Mouse (Mus musculus) hindbrain, embryonic 10.5 days (tissue): ENCODE data around the gene Kras. TPM values are rescaled to one million over a fixed set of nuclear protein-coding genes. Genes with fewer than 3 reads are reported as not detected.

Experiments
- DNase-seq: peaks from one replicate; pipeline ENCODE4 v3.0.0-alpha.2; 2017; ENCODE audit warnings: low spot score
- H3K27ac ChIP-seq: fragments of 300-500 bp; sonication (generic); 2 replicates; pipeline ENCODE4 v1.5.1; 2016; ENCODE audit warnings: mild to moderate bottlenecking, moderate library complexity
- H3K27me3 ChIP-seq: fragments of 300-500 bp; sonication (generic); 2 replicates; pipeline ENCODE4 v1.6.1; 2016; ENCODE audit warnings: mild to moderate bottlenecking; ENCODE audit not compliant: poor library complexity, insufficient read depth, severe bottlenecking
- H3K36me3 ChIP-seq: fragments of 300-500 bp; sonication (generic); 2 replicates; pipeline ENCODE4 v1.6.1; 2016; ENCODE audit warnings: mild to moderate bottlenecking, moderate library complexity
- H3K4me1 ChIP-seq: fragments of 300-500 bp; sonication (generic); replicated peaks from 2 replicates; pipeline ENCODE4 v1.6.1; 2016; ENCODE audit warnings: mild to moderate bottlenecking
- H3K4me3 ChIP-seq: fragments of 300-500 bp; sonication (generic); 2 replicates; pipeline ENCODE4 v1.5.1; 2016; ENCODE audit warnings: mild to moderate bottlenecking, moderate library complexity
- H3K9me3 ChIP-seq: fragments of 300-500 bp; sonication (generic); 2 replicates; pipeline ENCODE4 v1.6.1; 2016; ENCODE audit warnings: mild to moderate bottlenecking, moderate library complexity
- WGBS: fragments of 180-500 bp; shearing (Covaris S2); methylation state at CpG from one replicate; pipeline ENCODE4 v1.1.7; 2016; 5-methylcytosine and 5-hydroxymethylcytosine counted together
- polyA plus RNA-seq: library from polyadenylated mRNA; unstranded; fragments of >200 nt; fragmentation: Nextera tagmentation; extraction: Ambion mirVana; gene quantifications from 2 replicates; pipeline ENCODE4 v1.2.1, GENCODE M21; 2016

The Kras gene
- 84.0 and 91.2 TPM in 2 replicates for polyA plus RNA-seq

DNA sequence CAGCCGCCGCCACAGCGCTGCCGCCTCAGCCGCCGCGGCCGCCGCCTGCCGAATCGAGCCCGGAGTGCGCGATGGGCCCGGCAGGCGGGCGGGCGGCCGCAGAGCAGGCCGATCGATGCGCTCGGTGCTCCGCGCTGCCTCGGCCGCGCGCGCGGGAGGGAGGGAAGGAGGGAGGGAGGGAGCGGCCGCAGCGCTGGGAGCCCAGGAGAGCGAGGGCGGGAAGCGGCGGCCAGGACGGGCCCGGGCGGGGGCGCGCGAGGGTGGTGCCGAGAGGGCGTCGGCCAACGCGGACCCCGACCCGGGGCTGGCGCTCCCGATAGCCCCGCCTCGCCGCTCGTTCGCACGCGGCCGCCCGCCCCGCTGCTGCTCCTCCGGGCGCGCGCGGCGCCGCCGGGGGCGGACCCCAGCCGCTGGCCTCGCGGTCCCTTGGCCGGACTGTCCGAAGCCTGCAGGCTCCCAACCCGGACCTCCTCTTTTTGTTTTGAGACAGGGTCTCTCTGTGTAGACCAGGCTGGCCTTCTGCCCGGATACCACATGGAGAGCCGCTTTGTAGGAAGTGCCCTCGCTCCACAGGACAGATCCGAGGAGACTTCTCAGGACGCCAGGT is at the start of gene Kras:
TSS of gene Kras (minus strand) at position 55 of the 607 bp plus-strand sequence.
- H3K27ac ChIP-seq: peak within 1 kb of the TSS; percentile 98
- H3K4me3 ChIP-seq: peak within 1 kb of the TSS; percentile 91
- DNase-seq: peak; percentile 92
- peaks cover 14% of the 10 kb centered on the region for H3K27me3 ChIP-seq
- peaks cover 14% of the 10 kb centered on the region for H3K36me3 ChIP-seq
- H3K4me1 ChIP-seq: peaks cover 25% of the 10 kb centered on the region
- no peaks in the 10 kb centered on the region for H3K9me3 ChIP-seq
- 1% methylated on average over 82 of the region's 83 CpGs for WGBS

DNA sequence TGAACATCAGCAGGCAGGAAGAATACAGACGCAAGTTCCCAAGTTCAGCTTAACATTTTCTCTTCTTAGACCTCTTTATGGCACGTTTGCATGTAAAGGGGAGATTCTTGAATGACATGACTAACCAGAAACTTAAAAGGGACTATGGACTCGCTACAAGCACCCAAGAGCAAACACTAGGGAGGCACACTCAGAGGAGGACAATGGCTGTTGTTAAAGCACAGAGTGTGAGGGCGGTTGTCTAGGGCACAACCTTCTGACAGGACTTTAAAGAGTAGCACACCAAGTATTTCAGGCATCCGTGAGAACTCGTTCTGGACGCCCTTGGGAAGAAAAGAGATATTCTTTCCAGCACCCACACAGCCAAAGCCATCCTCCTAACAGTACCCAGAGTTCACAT is 47.6 kb upstream of the Kras start:
- no peaks in the 10 kb centered on the region for H3K9me3 ChIP-seq
- no peaks in the 10 kb centered on the region; the same call in 1 of the 2 replicates for H3K27me3 ChIP-seq
- no peak overlapping the region for H3K4me3 ChIP-seq
- H3K4me1 ChIP-seq: peaks cover 6% of the 10 kb centered on the region; the same call in 1 of the 2 replicates
- 64% methylated on average over 7 of the region's 7 CpGs for WGBS
- H3K27ac ChIP-seq: no peak overlapping the region
- no peak for DNase-seq
- H3K36me3 ChIP-seq: no peaks in the 10 kb centered on the region

DNA sequence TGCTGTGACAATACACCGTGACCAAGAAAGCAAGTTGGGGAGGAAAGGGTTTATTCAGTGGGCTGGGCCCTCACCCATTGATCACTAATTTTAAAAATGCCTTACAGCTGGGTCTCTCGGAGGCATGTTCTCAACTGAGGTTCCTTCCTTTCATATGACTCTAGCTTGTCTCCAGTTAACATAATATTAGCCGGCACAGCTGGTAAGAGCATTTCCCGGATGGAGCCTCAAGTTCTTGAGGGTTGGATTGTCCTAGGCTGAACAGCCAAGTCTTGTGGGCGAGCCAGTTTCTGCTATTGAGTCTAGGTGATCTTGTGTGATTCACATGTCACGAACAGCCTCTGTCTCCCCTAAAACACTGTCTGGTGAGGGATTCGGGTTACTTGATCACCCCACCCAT is 46.9 kb upstream of the Kras start:
- 89% methylated on average over 7 of the region's 7 CpGs for WGBS
- no peaks in the 10 kb centered on the region for H3K9me3 ChIP-seq

DNA sequence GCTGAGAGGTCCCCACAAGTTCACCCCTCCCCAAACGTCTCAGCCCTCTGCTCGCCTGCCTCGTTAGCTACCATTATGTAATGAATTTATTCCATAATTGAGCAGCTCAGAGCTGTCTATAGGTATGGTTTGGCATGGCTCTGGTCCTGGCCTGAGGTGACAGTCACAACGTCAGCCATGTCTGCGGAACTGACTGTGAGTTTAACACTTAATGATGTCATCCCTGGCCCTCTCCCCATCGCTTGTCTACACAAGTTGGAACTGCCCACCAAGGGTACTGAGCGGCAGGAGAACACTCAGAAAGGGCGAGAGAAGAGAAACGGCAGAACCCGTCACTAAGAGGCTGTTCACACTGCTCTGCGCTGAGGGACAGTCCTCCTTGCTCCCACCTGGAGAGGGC is 45.1 kb upstream of the Kras start:
- no peaks in the 10 kb centered on the region for H3K9me3 ChIP-seq
- no peak overlapping the region for H3K4me3 ChIP-seq
- H3K4me1 ChIP-seq: 0 out of 2 replicates have a peak, but pooled peaks cover 4% of the 10 kb centered on the region
- H3K27me3 ChIP-seq: no peaks in the 10 kb centered on the region
- H3K27ac ChIP-seq: no peak overlapping the region
- WGBS: 80% methylated on average over 11 of the region's 11 CpGs
- H3K36me3 ChIP-seq: no peaks in the 10 kb centered on the region
- DNase-seq: no peak

More for the DNA sequence above, 46.9 kb upstream of the Kras start:
- Histone ChIP-seq H3K4me1 (peaks cover 5% of the 10 kb centered on the region; the same call in 1 of the 2 replicates), H3K4me3 (no peak overlapping the region), H3K36me3 (no peaks in the 10 kb centered on the region), H3K27ac (no peak overlapping the region), H3K27me3 (no peaks in the 10 kb centered on the region)
- no peak for DNase-seq

DNA sequence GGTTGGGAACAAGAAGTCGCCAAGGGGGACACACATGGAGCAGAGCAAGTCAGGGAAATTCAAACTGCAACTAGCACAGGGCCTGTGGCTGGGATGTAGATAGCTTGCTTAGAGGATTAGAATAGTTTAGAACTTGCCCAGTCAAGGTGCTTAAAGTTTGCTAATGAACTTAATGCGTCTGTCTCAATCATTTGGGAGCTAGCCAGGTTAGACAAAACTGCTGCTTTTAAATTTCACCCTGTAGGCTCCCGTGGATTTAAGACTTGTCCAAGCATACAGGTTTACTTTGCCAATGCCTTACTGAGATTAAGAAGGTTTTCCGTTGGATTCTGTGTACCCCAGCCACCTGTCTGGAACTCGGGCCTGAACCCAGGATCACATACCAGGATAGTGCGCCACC is 43.1 kb upstream of the Kras start:
- Histone ChIP-seq H3K4me3 (no peak overlapping the region), H3K9me3 (no peaks in the 10 kb centered on the region), H3K4me1 (0 out of 2 replicates have a peak, but pooled peaks cover 4% of the 10 kb centered on the region), H3K27me3 (no peaks in the 10 kb centered on the region), H3K36me3 (no peaks in the 10 kb centered on the region), H3K27ac (no peak overlapping the region)
- 83% methylated on average over 6 of the region's 6 CpGs for WGBS
- no peak for DNase-seq

DNA sequence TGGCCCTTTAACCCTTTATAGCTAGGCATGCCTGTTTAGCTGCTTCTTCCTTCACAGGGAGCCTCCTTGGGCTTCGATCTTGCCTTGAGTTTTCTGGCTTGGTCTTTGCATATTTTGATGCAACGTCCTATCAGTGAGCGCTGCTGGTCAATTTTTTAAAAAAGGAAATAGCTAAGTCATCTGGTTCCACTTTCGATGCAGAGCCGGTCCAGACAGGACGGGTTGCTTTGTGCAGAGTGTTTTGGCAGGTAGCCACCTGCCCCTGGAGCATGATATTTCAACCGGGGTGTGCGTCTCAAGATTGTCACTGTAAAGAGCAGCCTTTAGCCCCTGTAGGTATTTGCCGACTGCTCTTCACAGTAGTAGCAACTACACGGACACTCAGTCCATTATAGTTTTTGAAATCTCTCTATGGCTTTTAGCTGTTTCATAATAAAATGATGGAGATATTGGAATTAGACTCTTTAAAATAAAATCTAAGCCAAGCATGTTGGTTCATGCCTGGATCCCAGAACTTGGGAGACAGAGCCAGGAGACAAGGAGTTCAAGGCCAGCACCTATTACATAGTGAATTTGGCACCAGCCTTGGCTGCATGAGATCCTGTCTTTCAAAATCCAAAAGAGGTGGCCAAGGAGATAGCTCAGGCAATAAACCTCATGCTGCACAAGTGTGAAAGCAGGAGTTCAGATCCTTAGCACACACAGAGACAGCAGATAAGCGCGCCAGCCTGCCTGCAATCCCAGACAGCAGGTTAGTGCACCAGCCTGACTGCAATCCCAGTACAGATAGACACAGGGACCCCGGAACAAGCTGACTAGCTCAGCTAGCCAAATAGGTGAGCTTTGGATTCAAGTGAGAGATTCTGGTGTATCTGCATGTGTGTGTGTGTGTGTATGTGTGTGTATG is 41.6 kb upstream of the Kras start:
- WGBS: 86% methylated on average over 13 of the region's 13 CpGs
- no peak overlapping the region for H3K4me3 ChIP-seq
- H3K9me3 ChIP-seq: no peaks in the 10 kb centered on the region
- DNase-seq: no peak
- H3K27me3 ChIP-seq: no peaks in the 10 kb centered on the region
- 0 out of 2 replicates have a peak, but pooled peaks cover 2% of the 10 kb centered on the region for H3K4me1 ChIP-seq
- no peak overlapping the region for H3K27ac ChIP-seq
- no peaks in the 10 kb centered on the region for H3K36me3 ChIP-seq

DNA sequence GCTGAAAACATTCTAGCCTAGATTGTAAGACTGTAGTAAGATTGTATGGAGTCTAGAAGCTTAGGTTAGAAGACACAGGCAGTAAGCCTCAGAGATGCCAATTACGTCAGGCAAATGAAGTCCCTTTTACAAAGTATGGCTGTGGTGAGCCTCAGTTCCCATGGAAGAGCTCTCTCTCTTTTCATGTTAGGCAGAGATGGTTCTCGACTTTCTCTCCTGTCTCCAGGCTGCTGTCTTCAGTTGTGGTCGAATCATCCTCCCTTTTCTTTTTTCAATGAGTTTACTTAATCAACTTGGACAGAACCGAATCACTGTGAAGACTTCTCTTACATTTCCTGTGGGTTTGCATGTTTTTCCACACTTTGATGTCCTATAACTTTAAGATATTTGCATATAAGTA is 35.6 kb upstream of the Kras start:
- Histone ChIP-seq H3K4me1 (no peaks in the 10 kb centered on the region), H3K27ac (no peak overlapping the region), H3K4me3 (no peak overlapping the region), H3K36me3 (no peaks in the 10 kb centered on the region), H3K27me3 (no peaks in the 10 kb centered on the region), H3K9me3 (no peaks in the 10 kb centered on the region)
- no peak for DNase-seq
- 86% methylated on average over 4 of the region's 4 CpGs for WGBS

DNA sequence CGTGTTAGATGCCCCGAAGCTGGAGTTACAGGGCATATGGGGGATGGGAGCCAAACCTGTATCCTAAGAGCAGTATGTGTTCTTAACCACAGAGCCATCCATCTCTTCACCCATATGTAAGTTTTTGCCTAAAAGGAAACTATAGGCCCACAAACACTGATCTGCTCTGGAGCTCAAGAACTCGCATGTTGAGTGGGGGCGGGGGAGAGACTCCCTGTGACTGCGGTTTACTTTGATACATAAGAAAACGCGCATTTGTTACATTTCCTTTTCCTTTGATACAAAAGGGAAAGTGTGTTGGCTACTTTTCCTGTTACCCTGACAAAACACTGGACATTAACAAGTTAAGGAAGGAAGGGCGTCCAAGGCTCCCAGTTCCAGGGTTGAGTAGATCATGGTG is 34.2 kb upstream of the Kras start:
- H3K36me3 ChIP-seq: no peaks in the 10 kb centered on the region
- H3K4me3 ChIP-seq: no peak overlapping the region
- DNase-seq: no peak
- H3K9me3 ChIP-seq: no peaks in the 10 kb centered on the region
- 94% methylated on average over 8 of the region's 8 CpGs for WGBS
- H3K4me1 ChIP-seq: no peaks in the 10 kb centered on the region
- no peaks in the 10 kb centered on the region for H3K27me3 ChIP-seq
- H3K27ac ChIP-seq: no peak overlapping the region

DNA sequence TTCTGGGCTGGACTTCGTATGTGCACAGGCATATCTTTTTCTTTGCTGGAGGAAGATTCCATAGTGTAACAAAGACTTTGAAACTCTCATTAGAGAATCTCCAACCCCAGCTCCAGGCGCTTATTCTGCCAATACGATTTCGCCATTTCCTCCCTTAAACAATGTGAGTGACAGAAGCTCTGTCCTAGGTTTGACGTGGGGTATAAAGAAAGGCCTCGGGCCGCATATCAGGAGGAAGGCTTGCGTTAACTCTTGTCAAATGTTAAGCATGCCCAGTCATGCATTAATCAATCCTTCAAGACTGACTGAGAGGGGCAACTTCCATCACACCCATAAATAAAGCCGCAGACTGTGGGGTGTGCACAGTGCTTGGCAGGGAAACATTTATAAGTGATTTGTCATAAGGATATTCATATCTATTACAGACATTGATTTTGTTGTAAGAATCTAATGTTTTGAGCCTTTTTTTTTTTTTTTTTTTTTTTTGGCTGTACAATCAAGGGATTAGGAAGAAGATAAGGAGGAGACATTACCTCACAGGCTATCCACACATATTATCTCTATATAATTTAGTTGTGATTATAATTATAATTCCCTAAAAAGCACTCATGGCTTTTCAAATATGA is 27.2 kb upstream of the Kras start:
- Histone ChIP-seq H3K9me3 (no peaks in the 10 kb centered on the region), H3K27ac (no peak overlapping the region)

DNA sequence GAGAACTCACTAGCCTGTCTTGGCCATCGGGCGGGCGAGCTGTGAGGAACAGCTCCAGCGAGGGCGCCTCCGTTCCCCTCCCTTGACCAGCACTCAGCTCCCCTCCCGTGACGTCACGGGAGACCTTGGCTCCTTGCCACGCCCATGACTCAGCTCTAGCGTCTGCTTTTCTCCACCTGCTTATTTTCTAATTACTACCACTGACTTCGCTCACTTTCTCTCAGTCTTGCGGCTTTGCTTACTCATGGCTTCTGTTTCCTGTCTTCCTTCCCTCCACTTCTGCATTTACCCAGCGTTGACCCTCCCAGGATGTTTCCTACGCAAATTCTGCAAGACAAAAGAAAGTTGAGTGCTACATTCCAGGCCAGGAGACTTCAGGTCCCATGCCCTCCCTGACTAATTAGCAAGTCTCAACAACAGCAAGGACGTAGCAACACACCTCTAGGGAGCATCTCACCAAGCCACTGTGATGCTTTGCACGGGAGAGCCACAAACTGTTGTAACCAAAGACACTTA is 26.3 kb upstream of the Kras start:
- Histone ChIP-seq H3K4me1 (peaks cover 17% of the 10 kb centered on the region), H3K9me3 (no peaks in the 10 kb centered on the region), H3K36me3 (no peaks in the 10 kb centered on the region), H3K27ac (peak overlapping the region; percentile 56; the same call in 1 of the 2 replicates), H3K4me3 (peak overlapping the region; percentile 39), H3K27me3 (peaks cover 19% of the 10 kb centered on the region; the same call in 1 of the 2 replicates)
- peak; percentile 55 for DNase-seq
- WGBS: 5% methylated on average over 17 of the region's 17 CpGs

More for the DNA sequence above, 27.2 kb upstream of the Kras start:
- no peak for DNase-seq
- peaks cover 19% of the 10 kb centered on the region; the same call in 1 of the 2 replicates for H3K27me3 ChIP-seq
- H3K36me3 ChIP-seq: no peaks in the 10 kb centered on the region
- H3K4me3 ChIP-seq: no peak overlapping the region
- WGBS: 48% methylated on average over 9 of the region's 9 CpGs
- H3K4me1 ChIP-seq: peaks cover 17% of the 10 kb centered on the region

DNA sequence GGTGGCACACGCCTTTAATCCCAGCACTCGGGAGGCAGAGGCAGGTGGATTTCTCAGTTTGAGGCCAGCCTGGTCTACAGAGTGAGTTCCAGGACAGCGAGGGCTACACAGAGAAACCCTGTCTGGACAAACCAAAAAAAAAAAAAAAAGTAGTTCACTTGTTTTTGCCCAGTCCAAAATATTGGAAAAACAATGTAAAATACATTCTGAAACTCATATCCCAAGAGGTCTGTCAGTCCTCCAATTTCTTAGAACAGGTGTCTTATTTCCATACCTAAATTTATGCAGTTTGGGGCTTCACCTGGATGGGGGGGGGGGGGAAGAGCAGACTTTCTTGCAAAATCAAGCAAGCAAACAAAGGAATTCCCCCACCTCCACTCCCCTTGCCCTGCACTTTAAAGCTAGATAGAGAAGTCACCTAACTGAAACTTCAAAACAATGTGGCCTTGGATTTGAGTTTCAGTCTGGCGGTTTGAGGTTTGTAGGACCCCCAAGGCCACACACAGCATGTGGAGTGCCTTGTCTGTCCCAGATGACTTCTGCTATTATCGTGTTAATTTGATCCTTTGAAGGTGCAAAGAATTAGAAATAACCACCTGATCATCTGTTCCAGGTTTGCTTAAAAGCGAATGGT is 25.7 kb upstream of the Kras start:
- DNase-seq: no peak
- 47% methylated on average over 6 of the region's 6 CpGs for WGBS
- Histone ChIP-seq H3K4me1 (peaks cover 17% of the 10 kb centered on the region), H3K27me3 (peaks cover 19% of the 10 kb centered on the region; the same call in 1 of the 2 replicates), H3K4me3 (peak overlapping the region; percentile 39), H3K9me3 (no peaks in the 10 kb centered on the region), H3K27ac (no peak overlapping the region), H3K36me3 (no peaks in the 10 kb centered on the region)

DNA sequence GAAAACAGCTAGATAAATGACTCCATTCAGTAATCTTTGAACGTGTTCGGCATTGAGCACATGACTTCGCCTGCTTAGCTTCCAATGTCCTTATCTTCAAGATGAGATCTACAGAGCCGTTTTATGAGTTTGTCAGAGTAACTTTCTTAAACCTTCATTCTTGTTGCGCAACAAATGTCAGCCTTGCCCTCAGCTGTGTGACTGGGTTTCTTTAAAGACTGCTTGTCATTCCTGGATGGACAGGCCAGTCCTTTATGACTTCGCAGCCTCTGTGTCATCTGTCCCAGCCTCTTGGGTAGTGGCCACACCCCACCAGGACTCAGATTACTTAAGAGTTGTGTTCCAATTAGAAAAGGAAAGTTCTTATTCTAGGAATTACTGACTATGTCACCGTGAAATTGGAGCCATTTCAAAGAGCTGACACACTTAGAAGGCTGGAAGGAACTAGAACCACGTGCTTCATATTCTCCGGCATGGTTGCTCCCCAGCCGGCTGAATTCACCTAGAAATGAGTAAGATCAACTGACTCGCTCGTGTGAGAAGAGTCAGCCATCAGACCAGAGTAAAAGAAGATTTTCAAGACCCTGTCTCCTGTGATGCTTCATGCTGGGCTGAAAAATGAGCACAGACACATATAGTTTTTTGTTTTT is 24.1 kb upstream of the Kras start:
- Histone ChIP-seq H3K36me3 (no peaks in the 10 kb centered on the region), H3K9me3 (no peaks in the 10 kb centered on the region), H3K4me1 (peaks cover 17% of the 10 kb centered on the region), H3K4me3 (no peak overlapping the region), H3K27ac (no peak overlapping the region), H3K27me3 (peaks cover 17% of the 10 kb centered on the region; the same call in 1 of the 2 replicates)
- WGBS: 82% methylated on average over 12 of the region's 12 CpGs
- no peak for DNase-seq
